Comparison of ENCODE assay signal across 27 mouse cellular contexts in genomic region chr5:42636162-42636823, GRCm38 (mm10).
"Had no signal": no experiment of that assay in that cellular context is flagged by ENCODE, and none has a peak within 500 bp of the region (broad histone marks: within the 10 kb centered on the region; RNA-seq: fewer than 3 reads in every experiment).

No protein-coding gene starts in this region.

- H3K27me3 ChIP-seq: heart, embryonic 13.5 days; heart, embryonic 15.5 days; hindbrain, embryonic 13.5 days; hindbrain, embryonic 15.5 days; kidney, embryonic 15.5 days; limb, embryonic 13.5 days; limb, embryonic 15.5 days; liver, embryonic 13.5 days; liver, embryonic 15.5 days had no signal

- H3K4me3 ChIP-seq: heart, adult 2 months; heart, embryonic 13.5 days; heart, embryonic 15.5 days; hindbrain, embryonic 13.5 days; hindbrain, embryonic 15.5 days; kidney, embryonic 15.5 days; limb, embryonic 13.5 days; limb, embryonic 15.5 days; liver, embryonic 13.5 days; liver, embryonic 15.5 days had no signal

- H3K9ac ChIP-seq: heart, embryonic 13.5 days; heart, embryonic 15.5 days; hindbrain, embryonic 13.5 days; hindbrain, embryonic 15.5 days; kidney, embryonic 15.5 days; limb, embryonic 13.5 days; limb, embryonic 15.5 days; liver, embryonic 13.5 days; liver, embryonic 15.5 days had no signal

- ATAC-seq: hindbrain, postnatal 0 days; intestine, embryonic 16.5 days had no signal

- H3K4me1 ChIP-seq: heart, embryonic 13.5 days; heart, embryonic 15.5 days; hindbrain, embryonic 13.5 days; hindbrain, embryonic 15.5 days; kidney, embryonic 15.5 days; limb, embryonic 13.5 days; limb, embryonic 15.5 days; liver, embryonic 13.5 days; liver, embryonic 15.5 days had no signal

- H3K36me3 ChIP-seq: heart, embryonic 13.5 days; heart, embryonic 15.5 days; hindbrain, embryonic 13.5 days; hindbrain, embryonic 15.5 days; kidney, embryonic 15.5 days; limb, embryonic 13.5 days; limb, embryonic 15.5 days; liver, embryonic 13.5 days; liver, embryonic 15.5 days had no signal

- DNase-seq: gastrocnemius, postnatal 14 days; gastrocnemius, postnatal 36 days; heart, adult 11 months; heart, adult 2 months; heart, postnatal 14 days; heart, postnatal 36 days; kidney, adult 11 months; kidney, adult 2 months; kidney, adult 9 months; kidney, postnatal 14 days; kidney, postnatal 36 days; layer of hippocampus, adult 9-11 months; layer of hippocampus, postnatal 36 days; left cerebral cortex, postnatal 4 days; liver, embryonic 13.5 days had no signal

- H3K9me3 ChIP-seq: heart, embryonic 13.5 days; heart, embryonic 15.5 days; hindbrain, embryonic 13.5 days; hindbrain, embryonic 15.5 days; kidney, embryonic 15.5 days; limb, embryonic 13.5 days; limb, embryonic 15.5 days; liver, embryonic 13.5 days; liver, embryonic 15.5 days had no signal

- H3K27ac ChIP-seq: heart, adult 2 months; heart, embryonic 13.5 days; heart, embryonic 15.5 days; hindbrain, embryonic 13.5 days; hindbrain, embryonic 15.5 days; hindbrain, postnatal 0 days; kidney, embryonic 15.5 days; kidney, postnatal 0 days; limb, embryonic 13.5 days; limb, embryonic 15.5 days; liver, embryonic 13.5 days; liver, embryonic 15.5 days had no signal

- H3K4me2 ChIP-seq: heart, embryonic 11.5 days; heart, embryonic 13.5 days; heart, embryonic 15.5 days; hindbrain, embryonic 13.5 days; hindbrain, embryonic 15.5 days; kidney, embryonic 15.5 days; limb, embryonic 13.5 days; limb, embryonic 15.5 days; liver, embryonic 13.5 days; liver, embryonic 15.5 days had no signal
